Mouse (Mus musculus) CH12.LX (cell line): ENCODE measurements around the gene Fos.

Source experiments
- CTCF ChIP-seq, 2 experiments: IDR thresholded peaks in 1 of 2; conservative IDR thresholded peaks in 1 of 2; 2 replicates each; pipeline ENCODE4 v1.5.1; 2011 to 2012; ENCODE audit warnings: low read depth in 2 of 2, low read length in 2 of 2, improper control_type of control experiment in 1 of 2, inconsistent platforms in 1 of 2, mild to moderate bottlenecking in 1 of 2, moderate library complexity in 1 of 2
- MAFK ChIP-seq: IDR thresholded peaks from 2 replicates; pipeline ENCODE4 v1.6.1; 2011; ENCODE audit warnings: low read length, improper control_type of control experiment; ENCODE audit not compliant: insufficient replicate concordance
- POLR2A ChIP-seq: IDR thresholded peaks from 2 replicates; pipeline ENCODE4 v1.6.1; 2011; ENCODE audit warnings: low read depth, mild to moderate bottlenecking, improper control_type of control experiment, low read length
- POLR2AphosphoS2 ChIP-seq: IDR thresholded peaks from 2 replicates; pipeline ENCODE4 v1.6.1; 2011; ENCODE audit warnings: low read depth, low read length, improper control_type of control experiment
- ZMIZ1 ChIP-seq: IDR thresholded peaks from 2 replicates; pipeline ENCODE4 v1.6.1; 2012; ENCODE audit warnings: low read depth, mild to moderate bottlenecking, inconsistent platforms, low read length, improper control_type of control experiment

DNA sequence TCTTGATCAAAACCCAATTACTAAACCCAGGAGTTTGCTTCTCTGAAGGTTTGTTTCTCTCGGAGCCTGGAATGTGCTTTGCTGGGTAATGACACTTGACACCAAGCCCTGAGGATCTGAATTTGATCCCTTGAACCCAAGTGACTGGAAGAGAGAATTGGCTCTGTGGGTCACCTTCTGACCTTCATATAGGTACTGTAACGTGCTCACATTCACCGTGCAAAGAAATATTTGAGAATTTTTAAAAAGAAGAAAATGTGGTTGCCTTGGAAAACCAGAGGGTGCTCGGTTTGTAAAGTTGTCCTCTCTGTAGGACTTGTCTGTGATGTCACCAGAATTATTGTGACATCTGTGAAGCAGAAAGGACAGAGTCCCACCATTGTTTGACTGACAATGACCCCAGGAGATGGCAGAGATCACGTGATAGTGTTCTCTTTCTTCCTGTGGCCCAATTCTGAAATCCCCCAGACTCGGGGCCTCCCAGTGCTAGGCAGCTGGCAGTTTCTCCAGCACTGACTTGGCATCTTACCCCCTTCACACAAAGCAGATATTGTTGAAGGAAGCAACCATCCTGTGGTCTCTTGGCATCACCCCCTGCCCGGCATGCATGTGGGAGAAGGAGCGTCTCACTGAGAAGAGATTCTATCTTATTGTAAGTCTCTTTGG lies 50.6 kb downstream of the Fos start:
- TF ChIP-seq ZMIZ1 (no peak), POLR2A (no peak), CTCF (conservative IDR thresholded peaks at IDR 0.05 in 1 of 2, IDR thresholded peaks at IDR 0.05 in 1 of 2; ENCODE audit: low read depth in 2 of 2, low read length in 2 of 2) (no peak), POLR2AphosphoS2 (no peak), MAFK (no peak)
